Mouse (Mus musculus): ENCODE data around the gene Tfeb. TPM values are rescaled to one million over a fixed set of nuclear protein-coding genes. Genes with fewer than 3 reads are reported as not detected.

The Tfeb gene
- polyA plus RNA-seq, 1 experiment from 2014 or later: 5.8 TPM

DNA sequence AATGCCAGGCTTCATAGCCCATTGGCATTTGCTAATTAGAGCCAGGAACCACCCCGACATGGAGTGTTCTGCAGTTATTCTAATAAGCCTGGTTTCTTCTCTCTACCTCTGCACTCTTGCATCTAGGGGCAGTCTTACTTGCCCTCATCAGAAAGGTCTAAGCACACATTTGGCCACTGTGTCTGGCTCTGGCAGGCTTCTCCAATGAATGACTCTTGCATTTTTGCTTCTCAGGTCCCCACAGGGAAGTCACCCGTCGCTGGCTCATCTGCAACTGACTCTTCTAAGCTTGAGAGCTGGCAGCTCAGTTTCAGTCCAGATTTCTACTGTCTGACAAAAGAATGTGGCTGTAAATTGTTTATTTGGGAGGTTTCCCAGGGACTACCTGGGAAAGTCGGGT, 29.2 kb downstream of the Tfeb start:
- 68% methylated on average over 4 of the region's 4 CpGs for WGBS (ENCODE audit: insufficient replicate concordance)

GRCm38 (mm10) chr17:47766407-47767043, 29.7 kb downstream of the Tfeb start:
- Histone ChIP-seq H3K9ac (replicated peaks) (no peak overlapping the region), H3K27me3 (ENCODE audit: insufficient read depth, low read length) (no peaks in the 10 kb centered on the region), H3K27ac (ENCODE audit: low read depth) (peak overlapping the region; percentile 78), H3K36me3 (replicated peaks; ENCODE audit: insufficient read depth, low read length) (no peaks in the 10 kb centered on the region), H3K4me2 (ENCODE audit: low read depth, low read length) (no peak overlapping the region), H3K9me3 (ENCODE audit: low read length) (no peaks in the 10 kb centered on the region), H3K4me3 (ENCODE audit: low read depth, low read length) (no peak overlapping the region), H3K4me1 (ENCODE audit: insufficient read depth) (peaks cover 26% of the 10 kb centered on the region)
- TF ChIP-seq EP300 (IDR thresholded peaks at IDR 0.05; ENCODE audit: low read depth) (no peak), CTCF (IDR thresholded peaks at IDR 0.05; ENCODE audit: low read depth) (no peak)
- DNase-seq: no peak
- 75% methylated on average over 6 of the region's 6 CpGs for WGBS (ENCODE audit: insufficient replicate concordance)
- ATAC-seq: peak; percentile 14; the same call in 1 of the 2 replicates

More for the DNA sequence above, 29.2 kb downstream of the Tfeb start:
- Histone ChIP-seq H3K9ac (replicated peaks) (no peak overlapping the region), H3K27ac (ENCODE audit: low read depth) (peak overlapping the region; percentile 78), H3K36me3 (replicated peaks; ENCODE audit: insufficient read depth, low read length) (no peaks in the 10 kb centered on the region), H3K27me3 (ENCODE audit: insufficient read depth, low read length) (no peaks in the 10 kb centered on the region), H3K4me3 (ENCODE audit: low read depth, low read length) (no peak overlapping the region), H3K4me1 (ENCODE audit: insufficient read depth) (peaks cover 26% of the 10 kb centered on the region), H3K4me2 (ENCODE audit: low read depth, low read length) (no peak overlapping the region), H3K9me3 (ENCODE audit: low read length) (no peaks in the 10 kb centered on the region)
- TF ChIP-seq EP300 (IDR thresholded peaks at IDR 0.05; ENCODE audit: low read depth): no peak
- no peak for TF ChIP-seq CTCF (IDR thresholded peaks at IDR 0.05; ENCODE audit: low read depth)
- DNase-seq: no peak
- ATAC-seq: no peak

- TF ChIP-seq EP300 (IDR thresholded peaks at IDR 0.05; ENCODE audit: low read depth) (no peak), CTCF (IDR thresholded peaks at IDR 0.05; ENCODE audit: low read depth) (no peak)
- DNase-seq: no peak
- H3K9me3 ChIP-seq (ENCODE audit: low read length): peaks cover 4% of the 10 kb centered on the region
- H3K36me3 ChIP-seq (replicated peaks; ENCODE audit: insufficient read depth, low read length): no peaks in the 10 kb centered on the region
- H3K27ac ChIP-seq (ENCODE audit: low read depth): peak overlapping the region; percentile 78
- no peak overlapping the region for H3K4me3 ChIP-seq (ENCODE audit: low read depth, low read length)
- H3K9ac ChIP-seq (replicated peaks): no peak overlapping the region
- no peaks in the 10 kb centered on the region for H3K27me3 ChIP-seq (ENCODE audit: insufficient read depth, low read length)
- no peak overlapping the region for H3K4me2 ChIP-seq (ENCODE audit: low read depth, low read length)
- H3K4me1 ChIP-seq (ENCODE audit: insufficient read depth): peaks cover 26% of the 10 kb centered on the region
- no peak for ATAC-seq
- 41% methylated on average over 2 of the region's 2 CpGs for WGBS (ENCODE audit: insufficient replicate concordance)
These were observed 30.2 kb downstream of the Tfeb start for GRCm38 (mm10) chr17:47767081-47767455.

GRCm38 (mm10) chr17:47767456-47768141, 30.8 kb downstream of the Tfeb start:
- no peak for ATAC-seq
- Histone ChIP-seq H3K4me1 (ENCODE audit: insufficient read depth) (peaks cover 24% of the 10 kb centered on the region), H3K4me3 (ENCODE audit: low read depth, low read length) (no peak overlapping the region), H3K4me2 (ENCODE audit: low read depth, low read length) (peak overlapping the region; percentile 44; the same call in 1 of the 2 replicates), H3K9me3 (ENCODE audit: low read length) (peaks cover 9% of the 10 kb centered on the region), H3K36me3 (replicated peaks; ENCODE audit: insufficient read depth, low read length) (no peaks in the 10 kb centered on the region), H3K9ac (replicated peaks) (no peak overlapping the region), H3K27me3 (ENCODE audit: insufficient read depth, low read length) (no peaks in the 10 kb centered on the region), H3K27ac (ENCODE audit: low read depth) (peak overlapping the region; percentile 84)
- peak; percentile 61 for DNase-seq
- TF ChIP-seq CTCF (IDR thresholded peaks at IDR 0.05; ENCODE audit: low read depth): no peak
- TF ChIP-seq EP300 (IDR thresholded peaks at IDR 0.05; ENCODE audit: low read depth): no peak
- 60% methylated on average over 11 of the region's 17 CpGs for WGBS (ENCODE audit: insufficient replicate concordance)

DNA sequence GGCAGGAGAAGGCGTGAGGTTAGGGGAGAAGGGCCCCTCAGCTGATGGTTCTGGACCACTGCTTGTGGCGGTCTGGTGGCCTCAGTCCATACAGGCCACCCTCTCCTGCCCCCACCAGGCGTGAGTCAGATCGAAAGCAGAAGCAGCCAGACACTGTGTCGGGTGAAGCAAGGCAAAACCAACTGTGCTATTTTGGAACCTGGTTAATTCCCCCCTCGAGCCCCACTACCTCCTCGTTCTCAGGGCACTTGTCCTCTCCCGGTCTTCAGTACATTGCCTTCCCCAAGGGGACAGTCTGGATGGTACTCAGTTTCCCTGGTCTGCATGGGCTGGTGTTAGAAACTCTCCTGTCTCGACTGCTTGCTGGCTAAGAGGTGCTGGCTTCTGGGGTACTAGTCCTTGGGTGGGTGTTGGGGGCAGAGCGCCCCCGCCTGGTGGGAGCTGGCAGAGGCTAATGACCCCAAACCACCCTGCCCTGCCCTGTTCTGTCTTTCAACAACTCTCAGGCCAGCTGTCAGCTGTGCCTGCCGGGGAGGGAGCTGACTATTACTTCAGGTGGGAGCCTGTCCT, 32.0 kb downstream of the Tfeb start:
- H3K27ac ChIP-seq (ENCODE audit: low read depth): peak overlapping the region; percentile 84
- ATAC-seq (peak; percentile 71), DNase-seq (peak; percentile 74)
- H3K9me3 ChIP-seq (ENCODE audit: low read length): peaks cover 9% of the 10 kb centered on the region
- 27% methylated on average over 12 of the region's 12 CpGs for WGBS (ENCODE audit: insufficient replicate concordance)
- H3K4me2 ChIP-seq (ENCODE audit: low read depth, low read length): peak overlapping the region; percentile 44
- H3K4me1 ChIP-seq (ENCODE audit: insufficient read depth): peaks cover 15% of the 10 kb centered on the region
- H3K9ac ChIP-seq (replicated peaks): no peak overlapping the region; the same call in 1 of the 2 replicates
- no peaks in the 10 kb centered on the region for H3K36me3 ChIP-seq (replicated peaks; ENCODE audit: insufficient read depth, low read length)
- no peaks in the 10 kb centered on the region for H3K27me3 ChIP-seq (ENCODE audit: insufficient read depth, low read length)
- TF ChIP-seq CTCF (IDR thresholded peaks at IDR 0.05; ENCODE audit: low read depth): peak; percentile 66
- TF ChIP-seq EP300 (IDR thresholded peaks at IDR 0.05; ENCODE audit: low read depth): no peak
- no peak overlapping the region for H3K4me3 ChIP-seq (ENCODE audit: low read depth, low read length)

All from liver, postnatal 0 days (tissue).